Mouse (Mus musculus) heart, postnatal 36 days (tissue): Measurements from ENCODE around the gene Ralb. TPM values are rescaled to one million over a fixed set of nuclear protein-coding genes. Genes with fewer than 3 reads are reported as not detected.

ENCODE experiments used
- DNase-seq, 2 experiments: peaks; one replicate each; pipeline ENCODE4 v3.0.0; 2021 to 2022
- intact Hi-C: fragments of 180-260 bp; cut with DNase I; formaldehyde crosslinking; loops from one replicate; pipeline ENCODE4 v1.15.1; 2025
- total RNA-seq, 2 experiments: library from RNA; stranded (reverse); gene quantifications; 2 replicates each; pipeline ENCODE4 v1.2.3; 2021

Ralb gene
- total RNA-seq: 10 to 100 TPM; 30.9 to 31.1 TPM

GRCm38 (mm10) chr1:119504260-119505062 lies at the start of gene Ralb:
TSS of gene Ralb (minus strand) at chr1:119504794.
- intact Hi-C loops: no loop called here

GRCm38 (mm10) chr1:119551651-119552050 lies 47.1 kb upstream of the Ralb start:
- intact Hi-C loops: no loop called here
- no peak for DNase-seq

More at GRCm38 (mm10) chr1:119504260-119505062, at the start of gene Ralb:
- DNase-seq: peak; percentile 94

- intact Hi-C loops: no loop called here
- DNase-seq: no peak
Measured at GRCm38 (mm10) chr1:119550064-119550463, 45.5 kb upstream of the Ralb start.

- DNase-seq: no peak
- intact Hi-C loops: loop anchor here (1.0 to 10.0 kb wide), 3 partner anchors 126 to 465 kb away; no protein-coding TSS in a partner anchor
Measured at GRCm38 (mm10) chr1:119549327-119549689, 44.7 kb upstream of the Ralb start.

GRCm38 (mm10) chr1:119548668-119549326 lies 44.2 kb upstream of the Ralb start:
- intact Hi-C loops: loop anchor here (1.0 to 10.0 kb wide), 5 partner anchors 90 to 465 kb away; no protein-coding TSS in a partner anchor
- DNase-seq: peak; percentile 75 to 86

- no peak for DNase-seq
- intact Hi-C loops: loop anchor here (10.0 kb wide), 1 partner anchor 462 kb away; no protein-coding TSS in a partner anchor
Measured at GRCm38 (mm10) chr1:119546490-119546889, 41.9 kb upstream of the Ralb start.

- intact Hi-C loops: loop anchor here (10.0 kb wide), 1 partner anchor 461 kb away; no protein-coding TSS in a partner anchor
- DNase-seq: no peak
Measured at GRCm38 (mm10) chr1:119545671-119546070, 41.1 kb upstream of the Ralb start.

GRCm38 (mm10) chr1:119545164-119545563 lies 40.6 kb upstream of the Ralb start:
- intact Hi-C loops: loop anchor here (10.0 kb wide), 1 partner anchor 460 kb away; no protein-coding TSS in a partner anchor

GRCm38 (mm10) chr1:119544611-119545155 lies 40.1 kb upstream of the Ralb start:
- intact Hi-C loops: loop anchor here (10.0 kb wide), 1 partner anchor 460 kb away; no protein-coding TSS in a partner anchor
- DNase-seq: no peak

More at GRCm38 (mm10) chr1:119545164-119545563, 40.6 kb upstream of the Ralb start:
- DNase-seq: no peak

GRCm38 (mm10) chr1:119543316-119543715 lies 38.7 kb upstream of the Ralb start:
- no peak for DNase-seq
- intact Hi-C loops: loop anchor here (10.0 kb wide), 1 partner anchor 459 kb away; no protein-coding TSS in a partner anchor

- DNase-seq: no peak
- intact Hi-C loops: loop anchor here (10.0 kb wide), 1 partner anchor 457 kb away; no protein-coding TSS in a partner anchor
Measured at GRCm38 (mm10) chr1:119541570-119541969, 37.0 kb upstream of the Ralb start.

GRCm38 (mm10) chr1:119540836-119541557 lies 36.4 kb upstream of the Ralb start:
- DNase-seq: no peak
- intact Hi-C loops: loop anchor here (10.0 kb wide), 1 partner anchor 456 kb away; no protein-coding TSS in a partner anchor

GRCm38 (mm10) chr1:119539252-119539651 lies 34.7 kb upstream of the Ralb start:
- intact Hi-C loops: no loop called here
- no peak for DNase-seq

- intact Hi-C loops: no loop called here
- no peak for DNase-seq
Measured at GRCm38 (mm10) chr1:119537651-119538050, 33.1 kb upstream of the Ralb start.

GRCm38 (mm10) chr1:119536122-119536521 lies 31.5 kb upstream of the Ralb start:
- no peak for DNase-seq
- intact Hi-C loops: no loop called here

GRCm38 (mm10) chr1:119534341-119534740 lies 29.7 kb upstream of the Ralb start:
- DNase-seq: no peak
- intact Hi-C loops: no loop called here

- DNase-seq: no peak
- intact Hi-C loops: no loop called here
Measured at GRCm38 (mm10) chr1:119533093-119533805, 28.7 kb upstream of the Ralb start.

GRCm38 (mm10) chr1:119532165-119532564 lies 27.6 kb upstream of the Ralb start:
- no peak for DNase-seq
- intact Hi-C loops: no loop called here

GRCm38 (mm10) chr1:119530941-119531340 lies 26.3 kb upstream of the Ralb start:
- DNase-seq: no peak
- intact Hi-C loops: no loop called here
